In the genomic region with DNA sequence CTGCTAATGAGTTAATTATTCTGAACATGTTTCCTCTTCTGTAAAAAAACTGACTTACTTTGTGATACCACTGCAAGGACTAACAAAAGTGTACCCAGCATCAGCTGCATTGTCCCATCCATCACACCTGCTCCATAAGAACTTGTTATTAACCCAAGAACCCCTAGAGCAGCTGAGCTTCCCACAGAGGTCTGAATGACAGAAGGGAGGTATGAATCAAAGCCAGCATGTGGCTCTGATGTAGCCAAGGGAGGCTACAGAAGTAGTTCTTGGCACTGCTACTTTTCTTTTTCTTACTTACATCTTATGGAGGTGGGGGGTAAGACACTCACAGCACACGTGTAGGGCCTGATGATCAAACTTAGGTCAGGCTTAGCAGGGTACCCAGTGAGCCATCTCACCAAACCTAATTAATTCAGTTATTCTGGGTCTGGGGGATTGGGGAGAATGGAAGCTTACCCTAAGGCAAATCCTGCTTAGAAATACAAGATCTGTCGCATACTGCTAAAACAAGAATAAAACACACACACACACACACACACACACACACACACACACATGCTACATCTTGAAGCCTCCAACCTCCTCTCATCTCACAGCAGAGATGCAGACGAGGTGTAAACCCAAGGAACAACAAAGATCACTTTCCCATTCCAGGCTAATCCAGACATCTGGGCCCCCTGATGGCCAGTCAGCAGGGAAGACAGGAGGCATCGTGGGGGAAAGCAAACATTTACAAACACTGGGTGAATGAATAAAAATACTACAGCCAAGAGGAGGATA, we compare ENCODE assay signal across 10 mouse cellular contexts. TPM values are rescaled to one million over a fixed set of nuclear protein-coding genes. Genes with fewer than 3 reads are reported as not detected.
A peak's percentile ranks its signal among the peaks of the same experiment; 100 is the strongest.
DNase-seq lines count a peak whose midpoint lies in the region; ATAC-seq and TF ChIP-seq lines count a peak whose summit lies in the region.
"Had no signal": no experiment of that assay in that cellular context is flagged by ENCODE, and none has a peak within 500 bp of the region (broad histone marks: within the 10 kb centered on the region; RNA-seq: fewer than 3 reads in every experiment).

No protein-coding gene starts in this region.

- 34% methylated on average over 4 of the region's 4 CpGs for WGBS in lung, embryonic 16.5 days
- 70% methylated on average over 4 of the region's 4 CpGs for WGBS in macrophage (ENCODE audit: missing documents)

- H3K36me3 ChIP-seq in lung, embryonic 16.5 days (ENCODE audit: control insufficient read depth, insufficient read depth, low read length) = no peaks in the 10 kb centered on the region
- no peaks in the 10 kb centered on the region for H3K36me3 ChIP-seq in macrophage (ENCODE audit: inconsistent target)
- H3K36me3 ChIP-seq: limb, embryonic 12.5 days had no signal

- H3K27me3 ChIP-seq in lung, embryonic 16.5 days (ENCODE audit: control insufficient read depth, insufficient read depth, low read depth, low read length) = no peaks in the 10 kb centered on the region
- H3K27me3 ChIP-seq: limb, embryonic 12.5 days had no signal

- TF ChIP-seq CTCF in left cerebral cortex, adult 2 months (IDR thresholded peaks at IDR 0.05) = no peak

- intact Hi-C loops in left cerebral cortex, adult 2 months (cut with DNase I) = no loop called here

- peak; percentile 74 for DNase-seq in heart, adult 11 months
- DNase-seq in heart, adult 18-20 months = no peak
- no peak for DNase-seq in lung, postnatal 4 days
- no peak for DNase-seq in spleen, postnatal 10 days (ENCODE audit: low spot score in 2 of 2)
- no peak for DNase-seq in left cerebral cortex, adult 2 months (ENCODE audit: extremely low spot score in 1 of 2, low spot score in 2 of 2)
- no peak for DNase-seq in urinary bladder, postnatal 14 days (ENCODE audit: low spot score)
- DNase-seq: gastrocnemius, postnatal 14 days had no signal

- H3K27ac ChIP-seq in lung, embryonic 16.5 days (ENCODE audit: low read length) = peak overlapping the region; percentile 58
- H3K27ac ChIP-seq in macrophage = 0 out of 2 replicates have a peak overlapping the region, but pooled peaks have one; percentile 12
- no peak overlapping the region for H3K27ac ChIP-seq in left cerebral cortex, adult 2 months
- H3K27ac ChIP-seq: limb, embryonic 12.5 days had no signal

- H3K9me3 ChIP-seq in lung, embryonic 16.5 days (ENCODE audit: control insufficient read depth, low read length) = no peaks in the 10 kb centered on the region
- H3K9me3 ChIP-seq: limb, embryonic 12.5 days had no signal

- H3K4me3 ChIP-seq in lung, embryonic 16.5 days (ENCODE audit: low read length) = no peak overlapping the region
- no peak overlapping the region for H3K4me3 ChIP-seq in macrophage (ENCODE audit: inconsistent target)
- no peak overlapping the region for H3K4me3 ChIP-seq in left cerebral cortex, adult 2 months
- H3K4me3 ChIP-seq: limb, embryonic 12.5 days had no signal

- no peak for ATAC-seq in lung, embryonic 16.5 days (ENCODE audit: low read depth)

- no peak overlapping the region for H3K9ac ChIP-seq in lung, embryonic 16.5 days (ENCODE audit: low read length)
- H3K9ac ChIP-seq: limb, embryonic 12.5 days had no signal

- H3K4me2 ChIP-seq in lung, embryonic 16.5 days (ENCODE audit: low read depth, low read length) = no peak overlapping the region
- H3K4me2 ChIP-seq: limb, embryonic 12.5 days had no signal

- peaks cover 100% of the 10 kb centered on the region for H3K79me2 ChIP-seq in macrophage (ENCODE audit: inconsistent target)

- peaks cover 93% of the 10 kb centered on the region for H3K4me1 ChIP-seq in lung, embryonic 16.5 days (replicated peaks; ENCODE audit: control insufficient read depth, insufficient read depth, low read length)

RNA-seq across cellular contexts. Expression of gene Mapkapk2, which starts 11.5 kb away (rescaled TPM):
- total RNA-seq in heart, adult 18-20 months (2021) = 100 to 1,000 TPM; 311 to 318 TPM
- polyA plus RNA-seq in lung, embryonic 16.5 days (2015; fragmentation: Nextera tagmentation; extraction: Ambion mirVana) = 28.7 and 41.3 TPM in 2 replicates
- total RNA-seq in macrophage (2018; cell fraction: chromatin; rRNA removed) = 1,000 to 10,000 TPM in 2 of 26 experiments, 100 to 1,000 TPM in 16, 10 to 100 TPM in 8; 49.4 to 1,356 (median 242) TPM
- total RNA-seq in macrophage (2018; cell fraction: cytosol; rRNA removed) = 100 to 1,000 TPM; 131 to 754 (median 228) TPM
- total RNA-seq in macrophage (2018; cell fraction: nucleus; rRNA removed) = 1,000 to 10,000 TPM in 3 of 26 experiments, 100 to 1,000 TPM in 21, 10 to 100 TPM in 2; 85.5 to 1,231 (median 424) TPM
- 87.7 to 156 TPM (median 109 TPM) in 3 replicates for polyA plus RNA-seq in macrophage (2018)
- 10 to 100 TPM; 31.0 to 32.8 TPM for total RNA-seq in left cerebral cortex, adult 2 months (2021)

RNA-seq across cellular contexts. Expression of gene Dyrk3, which starts 52.0 kb away (rescaled TPM):
- total RNA-seq in heart, adult 18-20 months (2021) = 1 to 10 TPM in 1 of 2 experiments, under 1 TPM in 1; 0.20 to 1.1 TPM
- 4.4 and 4.5 TPM in 2 replicates for polyA plus RNA-seq in lung, embryonic 16.5 days (2015; fragmentation: Nextera tagmentation; extraction: Ambion mirVana)
- total RNA-seq in macrophage (2018; cell fraction: chromatin; rRNA removed) = 1 to 10 TPM in 1 of 26 experiments, under 1 TPM in 10, not detected in 15; 0.21 to 1.1 (median 0.33) TPM
- total RNA-seq in macrophage (2018; cell fraction: cytosol; rRNA removed) = 1 to 10 TPM in 1 of 26 experiments, under 1 TPM in 25; 0.20 to 1.0 (median 0.42) TPM
- 1 to 10 TPM in 3 of 26 experiments, under 1 TPM in 20, not detected in 3; 0.16 to 1.3 (median 0.37) TPM for total RNA-seq in macrophage (2018; cell fraction: nucleus; rRNA removed)
- polyA plus RNA-seq in macrophage (2018) = 0.30 to 0.75 TPM (median 0.67 TPM) in 3 replicates
- 10 to 100 TPM; 15.6 to 16.6 TPM for total RNA-seq in left cerebral cortex, adult 2 months (2021)

Comparison
In these comparisons a context has a peak if more than half of its experiments do, and no peak if none do; other contexts are left out.
1. RNA of gene Mapkapk2, which starts 11.5 kb away (total RNA-seq): 311 to 318 TPM in heart, adult 18-20 months; 31.0 to 32.8 TPM in left cerebral cortex, adult 2 months; every median in the first group is over 4 times any median in the second.
2. RNA of gene Dyrk3, which starts 52.0 kb away (total RNA-seq): 15.6 to 16.6 TPM in left cerebral cortex, adult 2 months; 0.20 to 1.1 TPM in heart, adult 18-20 months; every median in the first group is over 4 times any median in the second.